Mouse (Mus musculus) heart, postnatal 14 days (tissue): ENCODE results near the gene Akt1s1. TPM values are rescaled to one million over a fixed set of nuclear protein-coding genes. Genes with fewer than 3 reads are reported as not detected.

Experiments used
- DNase-seq, 2 experiments: peaks; one replicate each; pipeline ENCODE4 v3.0.0; 2021 to 2022
- intact Hi-C: fragments of 180-260 bp; cut with DNase I; formaldehyde crosslinking; loops from one replicate; pipeline ENCODE4 v1.15.1; 2025
- total RNA-seq, 2 experiments: library from RNA; stranded (reverse); gene quantifications; 2 replicates each; pipeline ENCODE4 v1.2.3; 2021

The Akt1s1 gene
- total RNA-seq, 2 experiments from 2014 or later, result 61.1 to 63.3 TPM

- intact Hi-C loops, result no loop called here
- no peak for DNase-seq
Observed at GRCm38 (mm10) chr7:44850789-44851624, 2.2 kb downstream of the Akt1s1 start.

GRCm38 (mm10) chr7:44851625-44852234, 2.9 kb downstream of the Akt1s1 start:
- DNase-seq, result no peak
- intact Hi-C loops, result no loop called here

DNA sequence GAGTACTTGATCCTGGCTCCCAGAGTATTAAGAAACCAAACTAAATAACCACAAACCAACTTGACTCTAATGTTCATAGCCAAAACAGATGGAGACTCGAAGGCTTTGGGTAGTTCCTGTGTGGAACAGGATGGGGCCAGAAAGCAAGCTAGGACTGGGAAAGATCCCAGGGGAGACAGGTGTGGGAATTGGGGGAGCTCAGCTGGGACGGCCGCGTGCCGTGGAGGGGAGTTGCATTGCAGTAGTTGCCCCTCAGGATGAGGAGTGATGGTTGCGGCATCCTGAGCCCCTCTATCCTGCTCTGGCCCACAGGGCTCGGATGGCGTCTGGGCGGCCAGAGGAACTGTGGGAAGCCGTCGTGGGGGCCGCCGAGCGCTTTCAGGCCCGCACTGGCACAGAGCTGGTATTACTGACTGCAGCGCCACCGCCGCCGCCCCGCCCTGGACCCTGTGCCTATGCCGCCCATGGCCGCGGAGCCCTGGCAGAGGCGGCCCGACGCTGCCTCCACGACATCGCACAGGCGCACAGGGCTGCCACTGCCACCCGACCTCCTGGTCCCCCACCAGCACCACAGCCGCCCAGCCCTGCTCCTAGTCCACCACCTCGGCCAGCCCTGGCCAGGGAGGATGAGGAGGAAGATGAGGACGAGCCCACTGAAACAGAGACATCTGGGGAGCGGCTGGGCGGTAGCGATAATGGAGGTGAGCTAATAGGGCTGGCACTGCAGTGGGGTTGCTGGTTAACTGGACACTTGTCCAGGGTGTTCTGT, 3.7 kb downstream of the Akt1s1 start:
- intact Hi-C loops, result no loop called here
- DNase-seq, result no peak

- no peak for DNase-seq
- intact Hi-C loops, result no loop called here
Observed at GRCm38 (mm10) chr7:44853065-44853464, 4.3 kb downstream of the Akt1s1 start.

DNA sequence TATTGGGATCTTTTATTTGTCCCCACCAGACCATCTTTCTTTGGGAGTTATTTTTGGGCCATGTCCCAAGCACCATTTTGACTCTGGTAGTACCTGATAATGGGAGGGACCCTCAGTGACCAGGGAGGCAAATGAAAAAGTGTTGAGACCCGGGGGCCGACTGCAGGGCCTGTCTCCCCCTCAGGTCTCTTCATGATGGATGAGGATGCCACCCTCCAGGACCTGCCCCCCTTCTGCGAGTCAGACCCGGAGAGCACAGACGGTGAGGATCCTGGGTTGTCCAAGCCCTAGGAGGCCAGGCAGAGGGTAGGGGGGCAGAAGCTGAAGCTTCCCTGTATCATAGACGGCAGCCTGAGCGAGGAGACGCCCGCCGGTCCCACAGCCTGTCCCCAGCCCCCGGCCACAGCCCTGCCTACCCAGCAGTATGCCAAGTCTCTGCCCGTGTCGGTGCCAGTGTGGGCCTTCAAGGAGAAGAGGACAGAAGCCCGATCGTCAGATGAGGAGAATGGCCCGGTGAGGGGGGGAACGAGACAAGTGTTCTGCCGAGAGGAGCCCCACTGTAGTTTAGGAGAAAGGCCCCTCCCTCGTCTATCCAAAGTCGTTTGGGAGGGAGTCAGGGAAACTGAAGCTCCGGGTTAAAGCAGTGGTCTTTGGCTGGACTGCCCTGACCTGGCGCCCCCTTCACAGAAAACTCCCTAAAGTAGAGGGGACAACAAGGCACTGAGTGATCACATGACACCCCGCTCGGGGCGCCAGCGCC, 5.0 kb downstream of the Akt1s1 start:
- intact Hi-C loops, result no loop called here
- no peak for DNase-seq

DNA sequence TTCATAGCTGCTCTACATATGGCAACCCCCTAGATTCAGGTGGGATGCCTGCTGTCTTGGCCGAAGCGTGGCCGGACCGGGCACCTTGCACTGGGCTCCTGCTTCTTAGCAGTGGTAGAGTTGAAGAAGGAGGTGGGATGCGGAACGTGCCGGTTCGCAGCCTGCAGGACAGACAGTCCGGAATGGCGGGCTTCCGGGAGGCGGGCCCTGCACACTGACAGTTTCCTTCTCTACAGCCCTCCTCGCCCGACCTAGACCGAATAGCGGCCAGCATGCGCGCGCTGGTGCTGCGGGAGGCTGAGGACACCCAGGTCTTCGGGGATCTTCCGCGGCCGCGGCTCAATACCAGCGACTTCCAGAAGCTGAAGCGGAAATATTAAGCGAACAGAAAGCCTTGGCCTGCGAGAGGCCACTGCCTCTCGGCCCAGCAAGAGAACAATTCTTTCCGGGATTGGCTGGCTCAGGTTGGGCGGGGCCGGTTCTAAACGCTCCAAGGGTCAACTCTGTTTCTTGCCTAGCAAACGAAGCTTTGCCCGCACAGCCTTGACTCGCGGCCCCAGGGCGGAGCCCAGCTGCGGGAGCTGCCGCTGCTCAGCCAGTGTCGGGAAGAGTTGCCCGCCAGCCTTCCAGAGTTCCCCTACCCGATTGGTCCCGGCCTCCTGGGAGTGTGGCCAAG, 5.7 kb downstream of the Akt1s1 start:
- peak; percentile 86 to 87 for DNase-seq
- intact Hi-C loops, result no loop called here

DNA sequence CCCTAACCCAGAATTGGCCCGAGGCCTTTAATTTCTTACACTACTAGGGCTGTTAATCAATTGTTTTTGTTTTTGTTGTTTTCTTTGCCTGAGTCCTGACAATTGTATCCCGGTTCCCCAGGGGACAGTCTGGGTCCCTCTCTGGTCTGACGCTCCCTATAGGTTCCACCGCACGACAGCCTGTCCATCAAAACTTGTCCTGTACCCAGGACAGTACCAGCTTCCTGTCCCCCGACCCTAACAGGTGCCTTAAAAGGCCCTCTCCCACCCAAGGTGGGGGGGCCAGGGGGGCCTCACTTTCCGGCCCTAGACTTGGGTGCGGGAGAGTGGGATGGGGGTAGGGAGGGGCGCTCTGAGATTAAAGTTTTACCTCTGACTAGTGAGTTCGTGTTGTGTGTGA, 6.2 kb downstream of the Akt1s1 start:
- intact Hi-C loops, result no loop called here
- DNase-seq, result no peak

DNA sequence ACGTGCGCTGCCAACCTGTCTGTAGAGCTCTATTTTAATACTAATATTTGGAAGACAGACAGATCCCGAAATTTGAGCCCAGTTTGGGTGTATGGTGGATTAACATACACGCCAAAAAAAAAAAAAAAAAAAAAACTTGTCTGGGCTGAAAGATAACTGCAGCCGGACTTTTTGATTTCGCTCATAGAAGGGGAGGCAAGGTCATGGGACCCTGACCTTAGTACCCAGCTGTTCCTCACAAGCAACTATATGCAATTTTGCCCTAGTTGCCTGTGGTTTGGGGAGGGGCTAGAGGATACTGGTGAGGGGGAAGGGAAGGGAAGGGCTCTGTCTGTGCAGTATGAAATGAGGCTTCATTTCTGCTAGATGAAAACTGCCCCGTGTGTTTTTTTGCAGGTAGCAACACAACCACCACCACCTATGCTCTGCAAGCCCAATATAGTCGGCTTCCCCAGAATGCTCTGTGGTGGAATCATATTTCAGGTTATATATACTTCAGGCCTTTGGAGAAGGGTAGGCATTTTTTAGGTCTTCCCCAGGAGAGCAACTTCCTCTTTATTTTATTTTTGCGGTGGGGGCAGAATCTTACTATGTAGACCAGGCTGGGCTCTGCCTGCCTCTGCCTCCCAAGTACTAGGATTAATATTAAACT, 7.6 kb downstream of the Akt1s1 start:
- DNase-seq, result no peak
- intact Hi-C loops, result no loop called here

GRCm38 (mm10) chr7:44857042-44857552, 8.3 kb downstream of the Akt1s1 start, which contains the start of gene Pnkp:
Gene Pnkp, plus strand, starts transcription at chr7:44857139.
- intact Hi-C loops, result no loop called here

GRCm38 (mm10) chr7:44857905-44858304, 9.1 kb downstream of the Akt1s1 start:
- DNase-seq, result no peak
- intact Hi-C loops, result no loop called here

More at GRCm38 (mm10) chr7:44857042-44857552, 8.3 kb downstream of the Akt1s1 start, which contains the start of gene Pnkp:
- peak; percentile 83 to 88 for DNase-seq

DNA sequence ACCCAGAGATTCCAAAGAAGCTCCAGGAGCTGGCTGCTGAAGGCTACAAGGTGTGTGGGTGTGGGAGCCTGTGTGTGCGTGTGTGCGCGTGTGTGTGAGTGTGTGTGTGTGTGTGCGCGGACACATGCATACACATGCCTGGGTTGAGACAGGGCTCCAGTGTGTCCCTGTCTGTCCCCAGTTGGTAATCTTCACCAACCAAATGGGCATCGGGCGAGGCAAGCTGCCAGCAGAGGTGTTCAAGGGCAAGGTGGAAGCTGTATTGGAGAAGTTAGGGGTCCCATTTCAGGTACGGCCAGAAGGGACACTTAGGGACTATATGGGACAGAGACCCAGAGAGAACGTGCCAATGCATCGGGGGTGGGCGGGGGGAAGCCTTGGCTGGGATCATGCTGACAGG, 11.1 kb downstream of the Akt1s1 start:
- intact Hi-C loops, result no loop called here
- no peak for DNase-seq

DNA sequence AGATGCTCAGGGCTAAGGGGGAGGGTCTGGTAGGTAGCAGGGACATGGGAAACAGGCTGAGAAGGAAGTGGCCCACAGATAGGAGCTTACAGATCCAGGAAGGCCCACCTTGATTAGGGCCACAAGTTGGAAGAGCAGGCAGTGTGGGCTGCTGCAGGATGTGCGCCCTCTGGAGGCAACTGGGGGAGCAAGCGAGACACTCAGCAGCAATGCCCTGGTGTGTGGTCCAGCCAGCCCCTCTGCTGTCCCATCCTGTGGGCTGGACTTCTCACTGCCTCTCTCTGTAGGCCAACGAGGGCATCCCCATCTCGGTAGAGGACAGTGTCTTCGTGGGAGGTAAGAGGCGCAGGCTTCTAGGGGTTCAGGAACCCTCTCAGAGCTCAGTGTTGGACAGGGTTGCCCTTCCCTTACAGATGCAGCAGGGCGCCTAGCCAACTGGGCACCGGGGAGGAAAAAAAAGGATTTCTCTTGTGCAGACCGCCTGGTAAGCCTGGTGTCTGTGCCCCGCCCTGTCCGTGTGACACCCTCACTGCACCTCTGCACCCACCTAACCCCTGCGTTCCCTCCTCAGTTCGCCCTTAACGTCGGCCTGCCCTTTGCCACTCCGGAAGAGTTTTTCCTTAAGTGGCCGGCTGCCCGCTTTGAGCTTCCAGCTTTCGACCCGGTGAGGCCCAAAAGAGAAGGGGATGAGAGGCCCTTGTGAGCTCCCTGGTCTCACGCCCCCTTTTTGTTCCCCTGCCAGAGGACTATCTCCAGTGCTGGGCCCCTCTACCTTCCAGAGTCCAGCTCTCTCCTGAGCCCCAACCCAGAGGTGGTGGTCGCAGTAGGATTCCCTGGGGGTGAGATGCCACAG, 12.0 kb downstream of the Akt1s1 start:
- intact Hi-C loops, result no loop called here
- peak; percentile 79 to 86 for DNase-seq

- intact Hi-C loops, result no loop called here
Observed at GRCm38 (mm10) chr7:44861429-44861816, 12.6 kb downstream of the Akt1s1 start.

DNA sequence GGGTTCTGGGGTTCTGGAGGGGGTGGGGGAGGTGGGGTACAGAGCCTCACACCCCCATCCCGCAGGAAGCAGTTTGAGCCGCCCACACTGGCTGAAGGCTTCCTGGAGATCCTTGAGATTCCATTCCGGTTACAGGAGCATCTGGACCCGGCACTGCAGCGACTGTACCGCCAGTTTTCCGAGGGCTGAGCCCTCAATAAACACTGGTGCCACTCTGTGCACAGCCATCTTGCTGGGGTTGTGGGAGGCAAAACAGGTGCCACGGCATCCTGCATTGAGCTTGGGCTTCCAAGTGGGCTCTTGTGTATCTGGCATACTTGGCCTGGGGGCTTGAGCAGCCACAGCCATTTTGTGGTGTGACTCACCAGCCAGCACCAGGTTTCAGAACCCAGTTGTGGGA, 13.6 kb downstream of the Akt1s1 start:
- DNase-seq, result no peak
- intact Hi-C loops, result no loop called here

More at GRCm38 (mm10) chr7:44861429-44861816, 12.6 kb downstream of the Akt1s1 start:
- no peak for DNase-seq

- intact Hi-C loops, result no loop called here
- DNase-seq, result no peak
Observed at GRCm38 (mm10) chr7:44863210-44863609, 14.4 kb downstream of the Akt1s1 start.

DNA sequence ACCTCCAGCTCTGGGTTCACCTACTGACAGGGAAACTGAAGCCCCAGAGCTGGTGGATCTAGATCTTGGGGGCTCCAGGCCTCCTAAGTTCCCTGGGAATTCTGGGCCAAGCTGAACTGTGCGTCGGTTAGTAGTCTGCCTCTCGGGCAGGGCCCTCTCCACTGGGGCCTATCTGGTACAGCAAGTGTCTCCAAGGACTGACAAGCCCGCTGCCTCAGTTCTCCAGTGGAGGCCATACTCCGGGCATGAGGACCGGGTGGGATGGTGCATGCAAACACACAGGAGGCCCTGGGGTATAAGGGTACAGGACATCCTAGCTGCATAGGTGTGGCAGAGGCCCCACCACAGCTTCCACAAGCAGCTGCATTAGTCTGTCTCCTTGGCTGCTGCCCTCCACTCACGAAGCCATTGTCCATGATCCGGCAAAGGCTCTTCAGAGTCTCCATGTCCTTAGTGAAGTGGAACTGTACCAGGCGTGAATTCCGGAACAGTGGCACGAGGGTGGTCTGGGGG, 15.2 kb downstream of the Akt1s1 start:
- intact Hi-C loops, result no loop called here
- no peak for DNase-seq

- intact Hi-C loops, result no loop called here
- DNase-seq, result no peak
Observed at GRCm38 (mm10) chr7:44864595-44865542, 16.1 kb downstream of the Akt1s1 start.
